Mouse (Mus musculus): ENCODE results near the gene Hist1h2bp. TPM values are rescaled to one million over a fixed set of nuclear protein-coding genes. Genes with fewer than 3 reads are reported as not detected.
"Not testable (repeated sequence)": the region's sequence is repeated elsewhere in the genome, so short reads cannot be mapped to it uniquely, and the experiment has no call there.

Hist1h2bp gene
- polyA plus RNA-seq (2014; fragmentation: Nextera tagmentation; extraction: Ambion mirVana) = 2.0 and 3.4 TPM in 2 replicates

DNA sequence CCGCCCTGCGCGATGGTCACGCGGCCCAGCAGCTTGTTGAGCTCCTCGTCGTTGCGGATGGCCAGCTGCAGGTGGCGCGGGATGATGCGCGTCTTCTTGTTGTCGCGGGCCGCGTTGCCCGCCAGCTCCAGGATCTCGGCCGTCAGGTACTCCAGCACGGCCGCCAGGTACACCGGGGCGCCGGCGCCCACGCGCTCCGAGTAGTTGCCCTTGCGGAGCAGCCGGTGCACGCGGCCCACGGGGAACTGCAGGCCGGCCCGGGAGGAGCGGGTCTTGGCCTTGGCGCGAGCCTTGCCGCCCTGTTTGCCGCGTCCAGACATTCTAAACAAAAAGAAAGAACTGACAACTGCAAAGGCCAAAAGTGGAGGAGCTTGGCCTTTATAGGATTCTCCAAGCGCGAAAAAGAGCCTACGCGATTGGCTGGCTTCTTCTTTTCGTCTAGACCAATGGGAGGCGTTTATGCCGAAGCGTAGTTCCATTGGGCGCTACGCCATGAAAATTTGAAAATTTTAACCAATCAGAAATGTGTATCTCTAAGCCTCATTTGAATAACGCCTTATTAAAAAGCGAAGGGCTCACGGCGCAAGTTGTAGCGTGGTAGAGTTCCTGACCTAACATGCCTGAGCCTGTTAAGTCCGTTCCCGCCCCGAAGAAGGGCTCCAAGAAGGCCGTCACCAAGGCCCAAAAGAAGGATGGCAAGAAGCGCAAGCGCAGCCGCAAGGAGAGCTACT lies at the start of gene Hist1h2bp, which contains the start of gene Hist1h2an:
Gene Hist1h2bp (plus strand): TSS at position 563 of the 731 bp plus-strand sequence.
Gene Hist1h2an (minus strand): TSS at position 320 of the 731 bp plus-strand sequence.
- peak; percentile 92 for ATAC-seq (ENCODE audit: insufficient read depth)
- WGBS = under 1% methylated on average over 35 of the region's 63 CpGs
- H3K9me3 ChIP-seq (ENCODE audit: low read depth, low read length); H3K36me3 ChIP-seq (ENCODE audit: insufficient read depth); H3K27me3 ChIP-seq (ENCODE audit: insufficient read depth, low read length): not testable (repeated sequence)
- Histone ChIP-seq H3K9ac (peak within 1 kb of the TSS; percentile 61), H3K4me3 (ENCODE audit: low read depth, low read length) (peak within 1 kb of the TSS; percentile 34), H3K4me1 (ENCODE audit: insufficient read depth) (peaks cover 17% of the 10 kb centered on the region; the same call in 1 of the 2 replicates), H3K27ac (ENCODE audit: low read depth) (peak within 1 kb of the TSS; percentile 100), H3K4me2 (peak within 1 kb of the TSS; percentile 64)
- peak; percentile 100 for DNase-seq

- no peak overlapping the region for H3K27ac ChIP-seq (ENCODE audit: low read depth)
- ATAC-seq (ENCODE audit: insufficient read depth) (no peak), DNase-seq (no peak)
- no peaks in the 10 kb centered on the region for H3K27me3 ChIP-seq (ENCODE audit: insufficient read depth, low read length)
- H3K36me3 ChIP-seq (ENCODE audit: insufficient read depth) = no peaks in the 10 kb centered on the region
- no peak for TF ChIP-seq CTCF (IDR thresholded peaks at IDR 0.05; ENCODE audit: low read depth)
- no peak overlapping the region for H3K4me2 ChIP-seq
- WGBS = 42% methylated on average over 1 of the region's 1 CpGs
- no peaks in the 10 kb centered on the region for H3K9me3 ChIP-seq (ENCODE audit: low read depth, low read length)
- no peaks in the 10 kb centered on the region for H3K4me1 ChIP-seq (ENCODE audit: insufficient read depth)
- H3K9ac ChIP-seq = no peak overlapping the region
- no peak overlapping the region for H3K4me3 ChIP-seq (ENCODE audit: low read depth, low read length)
These were observed 42.3 kb upstream of the Hist1h2bp start for GRCm38 (mm10) chr13:21745006-21745405.

GRCm38 (mm10) chr13:21749387-21750158 lies 37.7 kb upstream of the Hist1h2bp start:
- Histone ChIP-seq H3K4me3 (ENCODE audit: low read depth, low read length) (peak overlapping the region; percentile 57), H3K4me1 (ENCODE audit: insufficient read depth) (no peaks in the 10 kb centered on the region), H3K9ac (peak overlapping the region; percentile 82), H3K9me3 (ENCODE audit: low read depth, low read length) (no peaks in the 10 kb centered on the region), H3K4me2 (peak overlapping the region; percentile 84), H3K27me3 (ENCODE audit: insufficient read depth, low read length) (no peaks in the 10 kb centered on the region), H3K27ac (ENCODE audit: low read depth) (peak overlapping the region; percentile 97), H3K36me3 (ENCODE audit: insufficient read depth) (no peaks in the 10 kb centered on the region)
- ATAC-seq (ENCODE audit: insufficient read depth) (no peak), DNase-seq (peak; percentile 68)
- TF ChIP-seq CTCF (IDR thresholded peaks at IDR 0.05; ENCODE audit: low read depth) = no peak
- WGBS = 2% methylated on average over 5 of the region's 5 CpGs

DNA sequence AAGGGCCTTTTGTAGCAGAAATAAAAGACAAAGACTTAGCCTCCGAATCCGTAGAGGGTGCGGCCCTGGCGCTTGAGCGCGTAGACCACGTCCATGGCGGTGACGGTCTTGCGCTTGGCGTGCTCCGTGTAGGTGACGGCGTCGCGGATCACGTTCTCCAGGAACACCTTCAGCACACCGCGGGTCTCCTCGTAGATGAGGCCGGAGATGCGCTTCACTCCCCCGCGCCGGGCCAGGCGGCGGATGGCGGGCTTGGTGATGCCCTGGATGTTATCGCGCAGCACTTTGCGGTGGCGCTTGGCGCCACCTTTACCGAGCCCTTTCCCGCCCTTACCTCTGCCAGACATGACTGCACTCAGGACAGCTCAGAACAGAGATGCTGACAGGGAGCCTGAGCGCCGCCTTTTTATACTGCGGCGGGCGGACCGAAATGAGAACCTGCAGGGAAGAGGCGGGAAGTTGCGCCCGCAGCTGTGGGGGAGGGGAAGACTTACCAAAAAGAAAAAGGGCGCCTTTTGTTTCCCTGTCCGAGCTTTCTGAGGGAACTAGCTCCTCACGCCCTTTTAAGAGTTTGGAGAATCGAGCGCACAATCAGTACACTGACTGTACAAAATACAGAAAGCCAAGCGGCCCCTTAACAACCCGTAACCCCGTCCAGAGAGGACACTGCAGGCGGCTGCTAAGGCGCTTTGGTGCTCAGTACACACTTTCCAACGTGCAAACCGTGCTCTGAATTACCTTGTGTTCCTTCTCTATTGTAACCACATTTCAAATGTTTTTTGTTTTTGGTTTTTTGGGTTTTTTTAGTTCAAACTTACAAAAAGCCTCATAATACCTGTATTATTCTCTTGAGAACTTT lies 36.9 kb upstream of the Hist1h2bp start, which contains the start of gene Hist1h4k:
Gene Hist1h4k (minus strand): TSS at position 347 of the 859 bp plus-strand sequence.
- Histone ChIP-seq H3K27ac (ENCODE audit: low read depth) (peak within 1 kb of the TSS; percentile 98), H3K4me2 (peak within 1 kb of the TSS; percentile 84), H3K4me3 (ENCODE audit: low read depth, low read length) (peak within 1 kb of the TSS; percentile 57), H3K9ac (peak within 1 kb of the TSS; percentile 82)
- H3K36me3 ChIP-seq (ENCODE audit: insufficient read depth); H3K27me3 ChIP-seq (ENCODE audit: insufficient read depth, low read length); H3K9me3 ChIP-seq (ENCODE audit: low read depth, low read length); H3K4me1 ChIP-seq (ENCODE audit: insufficient read depth): not testable (repeated sequence)
- WGBS = under 1% methylated on average over 42 of the region's 56 CpGs
- DNase-seq (peak; percentile 98), ATAC-seq (ENCODE audit: insufficient read depth) (peak; percentile 85)

GRCm38 (mm10) chr13:21751417-21751816 lies 35.8 kb upstream of the Hist1h2bp start:
- Histone ChIP-seq H3K27me3 (ENCODE audit: insufficient read depth, low read length) (no peaks in the 10 kb centered on the region), H3K9me3 (ENCODE audit: low read depth, low read length) (no peaks in the 10 kb centered on the region), H3K27ac (ENCODE audit: low read depth) (peak overlapping the region; percentile 98), H3K4me1 (ENCODE audit: insufficient read depth) (no peaks in the 10 kb centered on the region), H3K36me3 (ENCODE audit: insufficient read depth) (no peaks in the 10 kb centered on the region), H3K9ac (no peak overlapping the region), H3K4me2 (peak overlapping the region; percentile 75), H3K4me3 (ENCODE audit: low read depth, low read length) (0 out of 2 replicates have a peak overlapping the region, but pooled peaks have one; percentile 46)
- peak; percentile 9 for DNase-seq
- TF ChIP-seq CTCF (IDR thresholded peaks at IDR 0.05; ENCODE audit: low read depth) = no peak
- ATAC-seq (ENCODE audit: insufficient read depth) = no peak

DNA sequence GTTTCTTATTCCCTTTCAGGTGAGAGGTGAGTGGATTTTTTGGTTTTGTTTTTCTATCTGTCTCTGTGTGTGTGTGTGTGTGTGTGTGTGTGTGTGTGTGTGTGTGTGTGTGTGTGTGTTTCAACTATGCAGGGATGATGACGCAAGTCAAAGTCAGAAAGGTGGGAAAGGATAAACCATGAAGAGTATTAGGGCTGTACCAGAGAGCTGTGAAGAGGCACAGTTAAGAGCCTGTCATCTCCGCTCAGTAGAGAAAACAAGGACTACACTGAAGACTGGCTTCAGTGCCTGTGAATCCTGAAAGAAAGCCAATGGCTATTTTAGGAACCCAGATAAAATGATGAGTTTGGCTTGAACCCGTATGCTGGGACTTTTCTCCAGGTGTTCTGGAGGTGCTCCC lies 35.4 kb upstream of the Hist1h2bp start:
- ATAC-seq (ENCODE audit: insufficient read depth) (no peak), DNase-seq (peak; percentile 15)
- Histone ChIP-seq H3K4me1 (ENCODE audit: insufficient read depth) (no peaks in the 10 kb centered on the region), H3K27ac (ENCODE audit: low read depth) (peak overlapping the region; percentile 98), H3K36me3 (ENCODE audit: insufficient read depth) (no peaks in the 10 kb centered on the region), H3K4me3 (ENCODE audit: low read depth, low read length) (peak overlapping the region; percentile 46; the same call in 1 of the 2 replicates), H3K9ac (peak overlapping the region; percentile 71), H3K27me3 (ENCODE audit: insufficient read depth, low read length) (no peaks in the 10 kb centered on the region), H3K4me2 (peak overlapping the region; percentile 75), H3K9me3 (ENCODE audit: low read depth, low read length) (no peaks in the 10 kb centered on the region)
- no peak for TF ChIP-seq CTCF (IDR thresholded peaks at IDR 0.05; ENCODE audit: low read depth)
- 54% methylated on average over 3 of the region's 3 CpGs for WGBS
